Mouse (Mus musculus) stomach, postnatal 0 days (tissue): ENCODE data around the gene Ppm1h. TPM values are rescaled to one million over a fixed set of nuclear protein-coding genes. Genes with fewer than 3 reads are reported as not detected.

ENCODE experiments used
- ATAC-seq: fragments of 200-750 bp; cut with Nextera tagmentation; 2 replicates; pipeline ENCODE4 v1.8.0; 2017; ENCODE audit not compliant: low FRiP score, low TSS enrichment
- DNase-seq: peaks from one replicate; pipeline ENCODE4 v3.0.0-alpha.2; 2016; ENCODE audit warnings: low spot score
- H3K27ac ChIP-seq: fragments of 300-500 bp; sonication (generic); replicated peaks from 2 replicates; pipeline ENCODE4 v1.5.1; 2014; ENCODE audit warnings: mild to moderate bottlenecking, control low read depth
- H3K27me3 ChIP-seq: fragments of 300-500 bp; sonication (generic); 2 replicates; pipeline ENCODE4 v1.6.1; 2014; ENCODE audit warnings: low read length; ENCODE audit not compliant: control insufficient read depth, insufficient read depth
- H3K36me3 ChIP-seq: fragments of 300-500 bp; sonication (generic); 2 replicates; pipeline ENCODE4 v1.6.1; 2014; ENCODE audit warnings: low read length, mixed read lengths; ENCODE audit not compliant: control insufficient read depth, insufficient read depth
- H3K4me1 ChIP-seq: fragments of 300-500 bp; sonication (generic); replicated peaks from 2 replicates; pipeline ENCODE4 v1.6.1; 2014; ENCODE audit warnings: antibody characterized with exemption; ENCODE audit not compliant: control insufficient read depth, insufficient read depth
- H3K4me2 ChIP-seq: fragments of 300-500 bp; sonication (generic); replicated peaks from 2 replicates; pipeline ENCODE4 v1.6.1; 2014; ENCODE audit warnings: low read depth, mild to moderate bottlenecking, control low read depth, moderate library complexity
- H3K4me3 ChIP-seq: fragments of 300-500 bp; sonication (generic); 2 replicates; pipeline ENCODE4 v1.5.1; 2014; ENCODE audit warnings: low read depth, low read length, control low read depth
- H3K9ac ChIP-seq: fragments of 300-500 bp; sonication (generic); 2 replicates; pipeline ENCODE4 v1.6.1; 2014; ENCODE audit warnings: mild to moderate bottlenecking, low read length, control low read depth, mixed read lengths
- H3K9me3 ChIP-seq: fragments of 300-500 bp; sonication (generic); 2 replicates; pipeline ENCODE4 v1.6.1; 2016; ENCODE audit warnings: low read length; ENCODE audit not compliant: control insufficient read depth
- CTCF ChIP-seq: IDR thresholded peaks from 2 replicates; pipeline ENCODE4 v1.5.1; 2016; ENCODE audit warnings: antibody characterized with exemption, low read depth, mild to moderate bottlenecking, moderate library complexity
- EP300 ChIP-seq: optimal IDR thresholded peaks from 2 replicates; pipeline ENCODE3; 2016; ENCODE audit warnings: antibody characterized with exemption
- WGBS: fragments of 180-500 bp; shearing (Covaris S2); extraction: QIAGEN DNeasy Blood & Tissue Kit; methylation state at CpG from one replicate; pipeline ENCODE4 v1.1.7; 2014; 5-methylcytosine and 5-hydroxymethylcytosine counted together
- polyA plus RNA-seq: library from polyadenylated mRNA; unstranded; fragments of >200 nt; fragmentation: Nextera tagmentation; extraction: Ambion mirVana; gene quantifications from 2 replicates; pipeline ENCODE4 v1.2.1, GENCODE M21; 2015

Gene Ppm1h
- polyA plus RNA-seq, 1 experiment from 2014 or later: 7.6 TPM

- ATAC-seq (no peak), DNase-seq (no peak)
- H3K4me1 ChIP-seq: no peaks in the 10 kb centered on the region
- H3K36me3 ChIP-seq: no peaks in the 10 kb centered on the region
- 54% methylated on average over 8 of the region's 8 CpGs for whole genome bisulfite sequencing
- H3K4me3 ChIP-seq: no peak overlapping the region
- no peaks in the 10 kb centered on the region for H3K27me3 ChIP-seq
- H3K27ac ChIP-seq: no peak overlapping the region
- TF ChIP-seq EP300 (no peak), CTCF (no peak)
- H3K9ac ChIP-seq: no peak overlapping the region
- no peak overlapping the region for H3K4me2 ChIP-seq
- no peaks in the 10 kb centered on the region for H3K9me3 ChIP-seq
Measured at GRCm38 (mm10) chr10:122872720-122873119, 194.2 kb downstream of the Ppm1h start.

- Histone ChIP-seq H3K4me1 (no peaks in the 10 kb centered on the region), H3K27me3 (no peaks in the 10 kb centered on the region), H3K9me3 (no peaks in the 10 kb centered on the region), H3K4me2 (no peak overlapping the region), H3K9ac (no peak overlapping the region), H3K4me3 (no peak overlapping the region), H3K36me3 (no peaks in the 10 kb centered on the region), H3K27ac (no peak overlapping the region)
- no peak for TF ChIP-seq EP300
- no peak for TF ChIP-seq CTCF
- 72% methylated on average over 4 of the region's 4 CpGs for WGBS
- DNase-seq (no peak), ATAC-seq (no peak)
Measured at GRCm38 (mm10) chr10:122876964-122877363, 198.4 kb downstream of the Ppm1h start.

- Histone ChIP-seq H3K27ac (no peak overlapping the region), H3K4me1 (no peaks in the 10 kb centered on the region), H3K9ac (no peak overlapping the region), H3K4me3 (no peak overlapping the region), H3K9me3 (no peaks in the 10 kb centered on the region), H3K4me2 (no peak overlapping the region), H3K27me3 (no peaks in the 10 kb centered on the region), H3K36me3 (no peaks in the 10 kb centered on the region)
- ATAC-seq (no peak), DNase-seq (no peak)
- TF ChIP-seq CTCF (no peak), EP300 (no peak)
- 80% methylated on average over 2 of the region's 2 CpGs for WGBS
Measured at GRCm38 (mm10) chr10:122877436-122877835, 198.9 kb downstream of the Ppm1h start.

GRCm38 (mm10) chr10:122881456-122881855 is 202.9 kb downstream of the Ppm1h start:
- no peak overlapping the region for H3K27ac ChIP-seq
- DNase-seq (no peak), ATAC-seq (no peak)
- no peaks in the 10 kb centered on the region for H3K9me3 ChIP-seq
- H3K4me1 ChIP-seq: peaks cover 2% of the 10 kb centered on the region; the same call in 1 of the 2 replicates
- TF ChIP-seq EP300 (no peak), CTCF (no peak)
- no peak overlapping the region for H3K9ac ChIP-seq
- no peaks in the 10 kb centered on the region for H3K36me3 ChIP-seq
- WGBS: 86% methylated on average over 10 of the region's 10 CpGs
- H3K4me2 ChIP-seq: no peak overlapping the region
- no peaks in the 10 kb centered on the region for H3K27me3 ChIP-seq
- H3K4me3 ChIP-seq: no peak overlapping the region

GRCm38 (mm10) chr10:122882614-122883013 is 204.1 kb downstream of the Ppm1h start:
- no peaks in the 10 kb centered on the region for H3K36me3 ChIP-seq
- TF ChIP-seq CTCF: no peak
- TF ChIP-seq EP300: no peak
- 43% methylated on average over 4 of the region's 4 CpGs for WGBS
- H3K9me3 ChIP-seq: no peaks in the 10 kb centered on the region
- no peak overlapping the region for H3K4me3 ChIP-seq
- no peak overlapping the region for H3K27ac ChIP-seq
- DNase-seq: no peak
- no peaks in the 10 kb centered on the region for H3K27me3 ChIP-seq
- no peak for ATAC-seq
- H3K4me1 ChIP-seq: peaks cover 6% of the 10 kb centered on the region
- no peak overlapping the region for H3K4me2 ChIP-seq
- no peak overlapping the region for H3K9ac ChIP-seq

GRCm38 (mm10) chr10:122883823-122884743 is 205.5 kb downstream of the Ppm1h start:
- no peaks in the 10 kb centered on the region for H3K9me3 ChIP-seq
- no peak overlapping the region for H3K4me3 ChIP-seq
- ATAC-seq: peak; percentile 52; the same call in 1 of the 2 replicates
- H3K4me2 ChIP-seq: peak overlapping the region; percentile 14; the same call in 1 of the 2 replicates
- WGBS: 22% methylated on average over 15 of the region's 15 CpGs
- H3K27me3 ChIP-seq: no peaks in the 10 kb centered on the region
- TF ChIP-seq CTCF: no peak
- TF ChIP-seq EP300: no peak
- DNase-seq: peak; percentile 54
- H3K36me3 ChIP-seq: no peaks in the 10 kb centered on the region
- peak overlapping the region; percentile 79 for H3K27ac ChIP-seq
- peaks cover 10% of the 10 kb centered on the region for H3K4me1 ChIP-seq
- peak overlapping the region; percentile 24; the same call in 1 of the 2 replicates for H3K9ac ChIP-seq
